14 mouse cellular contexts compared by ENCODE assay signal in genomic region chr6:38109160-38109795, GRCm38 (mm10). TPM values are rescaled to one million over a fixed set of nuclear protein-coding genes. Genes with fewer than 3 reads are reported as not detected.
DNase-seq lines count a peak whose midpoint lies in the region; ATAC-seq and TF ChIP-seq lines count a peak whose summit lies in the region.
"Had no signal": no experiment of that assay in that cellular context is flagged by ENCODE, and none has a peak within 500 bp of the region (broad histone marks: within the 10 kb centered on the region; RNA-seq: fewer than 3 reads in every experiment).

TSS of gene Tmem213 (plus strand) at chr6:38109255.

- WGBS in lung, adult 2 months = 34% methylated on average over 9 of the region's 9 CpGs
- WGBS in embryonic facial prominence, embryonic 14.5 days = 20% methylated on average over 8 of the region's 9 CpGs
- 24% methylated on average over 9 of the region's 9 CpGs for WGBS in limb, embryonic 13.5 days

- no peaks in the 10 kb centered on the region; the same call in 1 of the 2 replicates for H3K4me1 ChIP-seq in lung, adult 2 months (ENCODE audit: control insufficient read depth, insufficient read depth, low read length)
- 0 out of 2 replicates have a peak, but pooled peaks cover 6% of the 10 kb centered on the region for H3K4me1 ChIP-seq in embryonic facial prominence, embryonic 14.5 days (ENCODE audit: control insufficient read depth, insufficient read depth, low read length)
- H3K4me1 ChIP-seq in limb, embryonic 13.5 days = peaks cover 5% of the 10 kb centered on the region; the same call in 1 of the 2 replicates

- no peaks in the 10 kb centered on the region for H3K9me3 ChIP-seq in embryonic facial prominence, embryonic 14.5 days (ENCODE audit: control insufficient read depth, low read length)
- no peaks in the 10 kb centered on the region for H3K9me3 ChIP-seq in limb, embryonic 13.5 days

- no peaks in the 10 kb centered on the region for H3K36me3 ChIP-seq in embryonic facial prominence, embryonic 14.5 days (ENCODE audit: control insufficient read depth, insufficient read depth, low read length)
- no peaks in the 10 kb centered on the region for H3K36me3 ChIP-seq in limb, embryonic 13.5 days

- TF ChIP-seq CTCF in lung, adult 2 months (IDR thresholded peaks at IDR 0.05; ENCODE audit: insufficient read depth, low read length) = no peak

- peak; percentile 15 for DNase-seq in lung, adult 2 months
- DNase-seq in lung, postnatal 10 days = no peak
- no peak for DNase-seq in embryonic facial prominence, embryonic 14.5 days (ENCODE audit: low spot score)
- peak; percentile 62 for DNase-seq in kidney, adult 9 months
- no peak for DNase-seq in adipocyte (ENCODE audit: low spot score)
- DNase-seq: adrenal gland, postnatal 36 days; cerebellum, adult 11 months had no signal

- H3K27ac ChIP-seq in embryonic facial prominence, embryonic 14.5 days (replicated peaks; ENCODE audit: low read depth, low read length) = no peak within 1 kb of the TSS
- H3K27ac ChIP-seq in limb, embryonic 13.5 days = no peak within 1 kb of the TSS

- TF ChIP-seq POLR2A in lung, adult 2 months (IDR thresholded peaks at IDR 0.05; ENCODE audit: borderline replicate concordance, extremely low read depth, low read depth, low read length) = no peak

- no peak within 1 kb of the TSS for H3K4me3 ChIP-seq in lung, adult 2 months (replicated peaks; ENCODE audit: extremely low read depth, low read depth, low read length)
- no peak within 1 kb of the TSS for H3K4me3 ChIP-seq in embryonic facial prominence, embryonic 14.5 days (ENCODE audit: low read depth, low read length)
- no peak within 1 kb of the TSS for H3K4me3 ChIP-seq in limb, embryonic 13.5 days
- H3K4me3 ChIP-seq: myocyte had no signal

- H3K27me3 ChIP-seq in embryonic facial prominence, embryonic 14.5 days (replicated peaks; ENCODE audit: control insufficient read depth, insufficient read depth, low read length) = no peaks in the 10 kb centered on the region; the same call in 1 of the 2 replicates
- no peaks in the 10 kb centered on the region for H3K27me3 ChIP-seq in limb, embryonic 13.5 days

- peak within 1 kb of the TSS; percentile 26; the same call in 1 of the 2 replicates for H3K4me2 ChIP-seq in embryonic facial prominence, embryonic 14.5 days (ENCODE audit: low read depth, low read length)
- peak within 1 kb of the TSS; percentile 28 for H3K4me2 ChIP-seq in limb, embryonic 13.5 days (replicated peaks)

- H3K9ac ChIP-seq in embryonic facial prominence, embryonic 14.5 days (ENCODE audit: low read depth, low read length) = no peak within 1 kb of the TSS
- 0 out of 2 replicates have a peak within 1 kb of the TSS, but pooled peaks have one; percentile 3 for H3K9ac ChIP-seq in limb, embryonic 13.5 days

- peak; percentile 48; the same call in 1 of the 2 replicates for ATAC-seq in embryonic facial prominence, embryonic 14.5 days (ENCODE audit: low read depth)
- no peak for ATAC-seq in limb, embryonic 13.5 days (ENCODE audit: low FRiP score, low read depth)
- ATAC-seq in erythroid progenitor cell, adult 5-6 weeks (replicated peaks; ENCODE audit: low FRiP score, poor library complexity, severe bottlenecking) = no peak

RNA-seq across cellular contexts. Expression of gene Tmem213, which starts in this region (rescaled TPM):
- polyA plus RNA-seq in lung, adult 2 months (2012; rRNA removed) = 2.6 and 3.0 TPM in 2 replicates
- polyA plus RNA-seq in embryonic facial prominence, embryonic 14.5 days (2014; fragmentation: Nextera tagmentation; extraction: Ambion mirVana) = 2.7 and 3.2 TPM in 2 replicates
- polyA plus RNA-seq in limb, embryonic 13.5 days (2015; fragmentation: Nextera tagmentation; extraction: Ambion mirVana) = 0.33 and 0.65 TPM in 2 replicates
- total RNA-seq in erythroid progenitor cell, adult 5-6 weeks (2015; ENCODE audit: low replicate concordance) = not detected in 2 replicates
- total RNA-seq in erythroid progenitor cell, adult 5-6 weeks (2017; ENCODE audit: low replicate concordance) = not detected in 2 replicates
- total RNA-seq: adrenal gland, postnatal 36 days; gastrocnemius, postnatal 4 days; layer of hippocampus, postnatal 10 days; liver, adult 2 months; megakaryocyte, adult 5-6 weeks had no signal
- polyA plus RNA-seq: liver, adult 2 months; myocyte had no signal

Comparison
In these comparisons a context has a peak if more than half of its experiments do, and no peak if none do; other contexts are left out.
1. DNase-seq: peak in lung, adult 2 months (single experiment) and kidney, adult 9 months (single experiment); none in lung, postnatal 10 days (single experiment), embryonic facial prominence, embryonic 14.5 days (single experiment) and adipocyte (single experiment).